Mouse (Mus musculus): Measurements from ENCODE around the gene Slc7a10.

Gene Slc7a10

GRCm38 (mm10) chr7:35185889-35186569 is at the start of gene Slc7a10:
Gene Slc7a10 (plus strand): TSS chr7:35186385.
- no peak for DNase-seq (ENCODE audit: low spot score in 2 of 2)

DNA sequence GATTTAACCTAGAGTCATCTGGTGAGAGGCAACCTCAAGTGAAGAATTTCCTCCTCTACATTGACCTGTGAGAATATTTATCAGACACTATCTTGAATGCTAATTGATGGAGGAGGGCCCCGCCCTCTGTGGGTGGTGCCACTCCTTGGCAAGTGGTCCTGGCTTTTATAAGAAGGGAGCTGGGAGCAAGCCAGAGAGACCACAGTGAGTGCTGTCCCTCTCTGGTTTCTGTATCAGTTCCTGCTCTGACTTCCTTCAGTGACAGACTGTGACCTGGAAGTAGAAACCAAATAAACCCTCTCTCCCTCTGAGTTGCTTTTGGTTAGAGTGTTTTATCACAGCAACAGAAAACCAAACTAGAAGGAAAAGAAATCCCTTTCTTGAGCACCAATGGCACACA is 48.7 kb upstream of the Slc7a10 start:
- no peak for DNase-seq (ENCODE audit: low spot score in 2 of 2)

- no peak for DNase-seq (ENCODE audit: low spot score in 2 of 2)
These were observed 47.7 kb upstream of the Slc7a10 start for GRCm38 (mm10) chr7:35138481-35138880.

DNA sequence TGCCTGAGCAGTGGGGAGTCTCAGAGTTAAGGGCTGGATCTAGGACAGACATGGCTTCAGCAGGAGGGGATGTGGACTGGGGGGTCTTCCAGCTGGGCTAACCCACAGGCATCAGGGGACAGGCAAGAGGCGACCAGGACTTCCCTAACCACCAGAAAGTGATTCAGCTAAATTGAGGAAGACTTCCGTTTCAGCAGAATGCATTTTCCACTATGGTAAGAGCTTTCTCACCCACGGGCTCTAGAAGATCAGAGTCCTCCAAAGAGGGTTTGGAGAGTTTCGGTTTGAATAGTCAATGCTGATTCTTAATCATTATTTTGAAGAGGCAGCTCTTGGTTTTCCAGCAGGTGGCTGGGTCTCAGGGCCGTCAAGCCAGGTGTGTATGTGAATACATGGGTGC is 46.3 kb upstream of the Slc7a10 start:
- DNase-seq (ENCODE audit: low spot score in 2 of 2) = no peak

GRCm38 (mm10) chr7:35141519-35141918 is 44.7 kb upstream of the Slc7a10 start:
- DNase-seq (ENCODE audit: low spot score in 2 of 2) = no peak

DNA sequence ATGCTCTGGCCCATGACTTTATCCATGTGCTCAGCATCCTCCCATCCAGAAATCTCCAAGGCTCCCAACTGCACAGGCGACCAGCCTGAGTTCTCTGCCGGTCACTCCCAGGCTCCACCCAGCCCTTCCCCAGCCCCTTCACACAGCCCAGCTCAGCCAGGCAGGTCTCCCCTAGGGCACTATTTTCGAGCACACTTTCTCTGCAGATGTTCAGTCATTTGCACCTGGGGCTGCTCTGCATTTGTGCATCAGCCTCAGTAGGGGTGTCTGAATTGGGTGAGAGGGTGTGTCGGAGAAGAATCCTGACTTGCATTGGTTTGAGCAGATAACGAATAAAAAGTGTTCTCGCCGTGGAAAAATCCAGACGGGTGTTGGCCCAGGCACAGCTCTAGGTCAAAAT is 43.7 kb upstream of the Slc7a10 start:
- no peak for DNase-seq (ENCODE audit: low spot score in 2 of 2)

DNA sequence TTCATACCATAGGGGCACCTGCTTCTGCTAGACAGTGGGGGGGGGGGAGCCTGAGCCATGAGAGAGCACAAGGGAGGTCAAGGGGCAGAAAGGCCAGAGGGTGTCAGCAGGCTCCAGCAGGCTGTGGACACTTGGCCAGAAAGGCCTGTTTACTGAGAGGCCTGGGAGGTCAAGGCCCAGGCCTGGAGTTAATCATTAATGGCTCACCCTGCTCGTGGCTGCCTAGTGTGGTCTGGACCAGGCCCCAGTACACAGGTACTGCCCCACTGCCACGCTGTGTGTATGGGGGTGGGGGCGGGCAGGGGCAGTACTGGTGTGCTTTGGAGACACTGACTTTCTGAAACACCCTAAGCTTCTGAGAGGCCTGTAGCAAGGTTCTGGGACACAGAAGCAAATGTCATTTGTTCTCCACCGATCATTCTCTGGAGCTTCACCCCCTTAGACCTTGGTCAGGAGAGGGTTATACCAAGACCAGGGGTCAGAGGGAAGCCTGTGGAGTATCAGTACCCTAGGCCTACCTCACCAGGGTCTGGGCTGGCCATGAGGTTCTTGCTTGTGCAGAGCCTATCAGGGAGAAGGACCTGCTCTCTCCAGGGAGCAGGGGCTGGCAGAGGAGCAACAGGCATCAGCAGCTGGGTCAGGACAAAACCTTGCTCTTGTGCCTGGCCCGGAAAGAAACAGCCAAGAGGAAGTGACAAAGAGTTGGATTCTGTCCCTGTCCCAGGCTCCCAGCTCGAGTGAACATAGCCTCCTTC is 42.1 kb upstream of the Slc7a10 start:
- no peak for DNase-seq (ENCODE audit: low spot score in 2 of 2)

DNA sequence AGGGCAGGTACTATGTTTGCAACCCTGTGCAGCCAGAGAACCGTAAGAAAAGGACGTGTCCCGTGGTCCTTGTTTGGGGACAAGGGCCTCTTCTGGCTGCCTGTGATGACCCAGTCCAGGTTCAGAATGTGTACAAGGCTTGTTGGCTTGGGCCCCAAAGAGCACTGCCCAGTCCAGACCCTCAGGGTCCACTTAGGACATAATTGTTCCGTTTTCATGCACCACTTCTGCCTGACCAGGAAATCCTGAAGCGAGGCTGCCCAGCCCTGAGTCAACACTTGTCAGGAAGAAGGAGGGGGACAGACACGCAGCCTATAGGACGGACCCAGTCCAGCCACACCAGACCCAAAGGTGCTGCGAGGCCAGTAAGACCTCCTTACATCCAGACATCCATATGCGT is 41.1 kb upstream of the Slc7a10 start:
- no peak for DNase-seq (ENCODE audit: low spot score in 2 of 2)

GRCm38 (mm10) chr7:35146269-35146668 is 39.9 kb upstream of the Slc7a10 start:
- DNase-seq (ENCODE audit: low spot score in 2 of 2) = no peak

DNA sequence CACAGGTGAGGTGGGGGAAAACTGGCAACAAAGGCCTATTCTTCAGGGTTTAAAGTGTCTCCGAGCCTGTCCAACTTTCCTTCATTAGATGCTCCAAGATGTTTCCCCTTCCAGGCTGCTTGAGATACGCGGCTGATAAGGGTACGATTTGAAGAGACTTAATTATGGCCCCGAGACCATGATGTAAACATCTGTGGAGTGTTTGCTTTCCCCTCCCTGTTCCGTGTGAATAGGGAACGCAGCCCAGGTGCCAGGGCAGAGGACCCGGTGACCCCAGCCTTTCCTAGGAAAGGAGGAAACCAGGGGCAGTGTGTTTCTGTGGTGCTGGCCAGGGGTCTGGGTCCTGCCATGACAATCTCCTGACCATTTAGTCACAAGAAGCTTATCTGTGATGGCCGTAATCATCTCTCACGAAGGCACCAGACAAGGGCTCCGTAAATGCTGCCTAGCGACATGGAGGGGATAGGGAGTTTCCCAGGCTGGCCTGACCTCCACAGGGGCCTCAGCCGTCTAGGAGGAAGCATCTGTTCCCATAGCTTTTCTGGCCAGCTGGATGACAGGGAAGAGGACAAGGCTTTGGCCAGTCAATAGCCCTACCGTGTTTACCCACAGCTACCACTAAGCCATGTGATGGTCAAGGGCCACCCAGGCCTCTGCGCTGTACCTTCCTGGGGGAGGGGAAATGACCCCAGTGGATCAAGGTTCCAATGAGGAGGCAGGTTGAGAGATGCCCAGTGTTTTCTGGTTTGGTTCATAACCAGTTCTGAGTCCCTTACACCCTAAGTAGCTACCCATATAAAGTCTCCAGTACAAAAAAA is 36.4 kb upstream of the Slc7a10 start:
- DNase-seq (ENCODE audit: low spot score in 2 of 2) = no peak

DNA sequence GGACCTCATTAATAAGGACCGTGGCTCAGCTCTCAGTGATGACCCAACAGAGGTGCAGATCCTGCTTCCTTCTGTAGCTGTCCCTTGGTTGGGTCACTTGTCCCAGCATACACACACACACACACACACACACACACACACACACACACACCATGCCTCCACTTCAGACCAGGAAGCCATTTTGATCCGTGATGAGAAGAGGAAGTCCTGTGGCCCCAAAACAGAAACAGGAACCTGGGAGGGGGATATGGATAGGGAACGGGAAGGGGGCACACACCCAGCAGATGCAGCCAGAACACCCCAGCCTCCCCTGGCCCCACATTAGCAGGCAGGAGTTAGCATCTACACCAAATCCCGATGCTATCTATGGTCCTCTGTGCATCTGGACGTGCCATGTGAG is 35.3 kb upstream of the Slc7a10 start:
- DNase-seq (ENCODE audit: low spot score in 2 of 2) = no peak

DNA sequence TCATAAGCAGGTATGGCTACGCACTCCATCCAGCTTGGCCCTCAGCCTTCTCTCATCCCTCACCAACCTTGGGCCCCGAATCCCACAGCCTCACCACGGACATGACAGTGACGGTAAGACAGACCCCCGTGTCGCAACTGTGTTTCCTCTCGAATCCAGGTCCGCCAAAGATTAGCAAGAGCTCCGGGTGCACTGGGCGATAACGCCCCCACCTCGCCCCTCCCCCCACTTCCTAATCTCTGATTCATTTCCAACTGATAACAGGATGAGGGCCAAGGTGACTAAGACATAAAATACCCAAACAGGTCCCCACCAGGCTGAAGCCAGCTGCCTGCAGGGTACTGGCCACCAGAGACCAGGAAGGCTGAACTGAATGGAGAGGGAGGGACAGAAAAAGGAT is 31.7 kb upstream of the Slc7a10 start:
- DNase-seq (ENCODE audit: low spot score in 2 of 2) = no peak

DNA sequence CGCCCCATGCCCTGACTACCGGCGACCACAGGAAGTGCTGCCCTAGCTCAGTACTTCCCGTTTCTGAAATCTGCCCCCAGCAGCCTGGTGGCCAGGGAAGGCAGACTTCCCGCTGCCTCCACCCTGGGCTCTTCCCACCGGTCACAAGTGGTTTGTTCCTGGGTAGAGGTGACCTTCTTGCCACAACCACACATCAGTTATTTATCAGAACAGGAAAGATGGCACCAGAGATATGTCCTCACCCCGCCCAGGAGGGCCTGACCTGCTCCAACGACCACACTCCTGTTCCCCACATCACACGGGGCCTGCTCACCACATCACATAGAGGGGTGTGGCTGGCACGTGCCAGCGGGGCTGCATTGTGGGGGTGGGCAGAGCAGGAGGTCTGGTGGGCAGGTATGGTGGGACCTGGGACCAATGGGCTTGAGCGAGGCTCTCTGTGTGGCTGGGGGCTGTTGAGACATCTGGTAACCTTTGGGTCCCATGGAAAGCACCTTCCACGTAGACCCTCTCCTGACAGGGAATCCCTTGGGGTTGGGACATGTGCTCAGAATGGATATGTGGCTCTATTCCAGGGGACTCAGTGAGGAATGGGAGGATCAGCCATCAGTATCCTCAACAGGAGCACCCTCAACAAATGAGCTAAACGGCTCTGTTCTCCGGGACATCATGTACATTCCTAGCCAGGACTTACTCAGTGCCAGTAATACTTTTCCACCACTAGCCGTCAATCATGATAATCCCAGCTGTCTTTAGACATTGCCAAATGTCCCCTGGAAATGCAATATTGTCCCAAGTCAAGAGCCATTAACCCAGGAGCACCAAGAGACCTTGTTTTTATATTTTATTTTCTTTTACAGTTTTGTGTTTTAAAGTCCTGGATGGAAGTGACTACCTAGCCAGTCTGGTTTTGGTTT is 29.4 kb upstream of the Slc7a10 start:
- DNase-seq (ENCODE audit: low spot score in 2 of 2) = peak in 1 of 2 experiments; percentile 21

DNA sequence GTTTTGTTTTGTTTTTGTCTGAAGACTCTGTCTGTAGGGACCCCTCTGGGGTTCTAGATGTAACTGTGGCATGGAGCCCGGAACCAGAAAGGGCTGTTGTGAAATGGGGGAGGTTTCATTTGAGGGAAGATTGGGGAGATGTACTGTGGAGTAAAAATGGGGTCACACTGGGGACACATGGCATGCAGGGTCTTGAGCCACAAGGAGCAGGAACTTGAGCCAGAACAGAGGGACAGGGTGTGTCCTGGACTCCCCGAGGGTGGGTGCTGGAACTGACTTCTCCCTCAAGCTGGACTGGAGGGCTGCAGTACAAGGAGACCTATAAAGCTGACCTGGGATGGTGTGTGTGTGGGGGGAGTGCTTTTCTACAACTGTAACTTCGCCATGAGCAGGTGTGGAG is 28.7 kb upstream of the Slc7a10 start:
- DNase-seq (ENCODE audit: low spot score in 2 of 2) = no peak

GRCm38 (mm10) chr7:35162443-35162842 is 23.7 kb upstream of the Slc7a10 start:
- no peak for DNase-seq (ENCODE audit: low spot score in 2 of 2)

GRCm38 (mm10) chr7:35163600-35163999 is 22.6 kb upstream of the Slc7a10 start:
- no peak for DNase-seq (ENCODE audit: low spot score in 2 of 2)

GRCm38 (mm10) chr7:35164131-35164530 is 22.1 kb upstream of the Slc7a10 start:
- DNase-seq (ENCODE audit: low spot score in 2 of 2) = no peak

DNA sequence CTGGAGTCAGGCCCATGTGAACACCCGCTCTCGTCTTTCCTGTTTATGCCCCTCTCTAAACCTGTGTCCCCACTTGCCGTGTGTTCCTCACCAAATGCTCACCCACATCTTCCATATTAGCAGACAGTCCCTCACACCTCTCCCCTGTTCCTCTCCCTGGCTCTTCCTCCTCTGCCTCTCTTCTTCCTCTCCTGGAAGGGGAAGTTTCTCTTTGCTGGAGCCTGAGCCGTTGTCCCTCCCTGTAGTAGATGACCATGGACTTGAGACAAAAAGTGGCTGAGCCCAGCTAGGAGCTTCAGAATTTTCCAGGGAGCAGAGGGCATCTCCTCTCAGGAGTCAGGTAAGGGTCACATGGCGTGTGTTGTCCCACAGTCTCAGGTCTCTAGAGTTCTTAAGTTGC is 19.2 kb upstream of the Slc7a10 start:
- DNase-seq (ENCODE audit: low spot score in 2 of 2) = no peak

DNA sequence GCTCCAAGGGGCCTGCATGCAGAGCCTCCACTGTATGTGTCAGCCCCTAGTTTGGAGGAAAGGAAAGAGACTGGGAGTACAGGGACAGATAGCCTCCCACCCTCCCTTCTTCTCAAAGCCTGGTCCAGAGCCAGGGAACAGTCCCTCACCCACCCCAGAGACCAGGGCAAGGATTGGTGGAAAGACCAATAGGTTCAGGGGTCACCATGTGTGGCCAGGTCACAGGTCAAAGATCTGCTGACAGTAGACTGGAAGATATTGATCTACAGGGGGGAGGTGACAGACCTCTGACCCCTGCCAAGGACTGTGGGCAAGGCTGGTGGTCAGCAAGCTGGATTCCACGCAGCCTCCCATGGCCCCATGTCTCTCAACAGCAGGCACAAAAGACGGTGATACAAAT is 18.3 kb upstream of the Slc7a10 start:
- no peak for DNase-seq (ENCODE audit: low spot score in 2 of 2)

GRCm38 (mm10) chr7:35169341-35169740 is 16.8 kb upstream of the Slc7a10 start:
- peak; percentile 60 to 62 for DNase-seq (ENCODE audit: low spot score in 2 of 2)

- DNase-seq (ENCODE audit: low spot score in 2 of 2) = peak; percentile 30 to 46
These were observed 14.3 kb upstream of the Slc7a10 start for GRCm38 (mm10) chr7:35171867-35172382.
